Mouse (Mus musculus) cerebellum, adult 11-12 months (tissue): ENCODE measurements at regions not wholly inside any gene's neighbourhood (a gene's known extent, or its start where the extent isn't known, plus 50 kb on each side); places are given as distances from the start of the nearest gene placed in this dataset.

Experiments used
- DNase-seq: peaks from one replicate; pipeline ENCODE4 v3.0.0; 2022

- no peak for DNase-seq
Observed at GRCm38 (mm10) chr7:124455659-124456058, 473.0 kb downstream of the Hs3st4 start.

DNA sequence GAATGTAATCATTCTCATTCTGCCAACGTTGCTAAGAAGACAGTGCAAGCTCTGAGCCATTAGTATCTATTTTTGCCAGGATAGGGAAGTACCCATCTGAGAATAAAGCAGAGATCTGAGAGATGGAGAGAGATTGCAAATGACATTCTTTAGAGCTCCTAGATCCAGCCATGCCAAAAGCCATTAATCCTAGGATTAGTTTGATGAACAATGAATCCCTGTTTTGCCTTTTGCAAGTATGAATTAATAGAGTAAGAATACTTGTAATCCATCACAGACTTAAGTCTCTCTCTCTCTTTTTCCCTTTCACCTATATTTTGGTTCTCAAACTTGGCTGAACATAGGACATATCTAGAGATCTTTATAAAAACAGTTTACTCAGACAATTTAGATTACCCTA, 504.7 kb downstream of the Hs3st4 start:
- DNase-seq = no peak

- DNase-seq = no peak
Observed at GRCm38 (mm10) chr7:124491109-124491793, 508.6 kb downstream of the Hs3st4 start.

- no peak for DNase-seq
Observed at GRCm38 (mm10) chr7:124491851-124492390, 509.3 kb downstream of the Hs3st4 start.

GRCm38 (mm10) chr7:124500636-124501035, 518.0 kb downstream of the Hs3st4 start:
- no peak for DNase-seq

- DNase-seq = no peak
Observed at GRCm38 (mm10) chr7:124502760-124503159, 520.1 kb downstream of the Hs3st4 start.

- DNase-seq = no peak
Observed at GRCm38 (mm10) chr7:124549038-124549437, 566.4 kb downstream of the Hs3st4 start.

DNA sequence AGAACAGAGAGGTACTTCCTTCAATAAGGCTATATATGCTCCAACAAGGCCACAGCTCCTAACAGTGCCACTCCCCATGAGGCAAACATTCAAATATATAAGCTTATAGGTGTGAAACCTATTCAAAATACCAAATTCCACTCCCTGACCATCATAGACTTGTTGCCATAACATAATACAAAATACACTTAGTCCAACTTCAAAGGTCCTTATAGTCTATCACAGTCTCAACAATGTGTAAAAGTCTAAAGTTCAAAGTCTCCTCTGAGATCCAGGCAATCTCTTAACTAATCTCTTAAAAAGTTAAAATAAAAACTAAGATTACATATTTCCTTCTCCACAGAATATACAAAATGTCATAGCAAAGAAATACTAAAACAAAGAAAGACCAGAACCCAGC, 574.5 kb downstream of the Hs3st4 start:
- DNase-seq = no peak

GRCm38 (mm10) chr7:124570804-124571203, 588.1 kb downstream of the Hs3st4 start:
- DNase-seq = no peak

DNA sequence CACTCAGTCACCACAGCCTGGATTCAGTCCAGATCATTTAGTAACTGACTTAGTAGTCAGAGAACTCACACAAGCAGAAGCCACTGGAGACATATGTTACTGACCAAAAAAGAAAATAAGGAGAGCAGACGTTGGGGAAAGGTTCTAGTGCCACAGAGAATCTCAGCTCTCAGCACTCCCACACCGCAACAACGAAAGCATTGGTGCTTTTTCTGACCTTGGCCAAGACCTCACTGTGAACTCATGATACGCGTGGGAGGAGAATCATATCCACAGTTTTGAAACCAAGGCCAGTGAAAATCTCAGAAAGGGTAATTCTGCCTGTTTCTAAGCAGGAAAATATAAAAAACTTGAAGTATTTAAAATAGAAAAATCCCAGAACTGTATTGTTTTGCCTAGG, 591.0 kb downstream of the Hs3st4 start:
- DNase-seq = no peak

DNA sequence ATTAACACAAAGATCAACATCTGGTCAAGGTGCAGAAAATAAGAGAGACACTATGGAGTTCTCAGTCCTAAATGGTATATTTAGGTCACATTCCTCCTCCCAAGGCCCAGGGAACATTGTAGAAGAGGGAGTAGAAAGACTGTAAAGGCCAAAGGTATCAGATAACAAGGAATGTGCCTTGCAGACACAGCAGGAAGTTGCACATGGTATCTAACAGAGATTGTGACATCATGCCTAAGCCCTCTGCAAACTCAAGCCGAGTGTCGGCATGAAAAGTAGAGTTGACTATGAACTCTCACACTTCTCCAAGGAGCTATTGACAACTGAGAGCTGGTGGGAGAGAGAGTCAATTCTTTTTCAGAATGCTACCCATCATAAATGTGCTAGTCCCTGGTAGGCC, 598.7 kb downstream of the Hs3st4 start:
- no peak for DNase-seq

GRCm38 (mm10) chr7:124585296-124585695, 602.6 kb downstream of the Hs3st4 start:
- no peak for DNase-seq

GRCm38 (mm10) chr7:124591369-124591768, 608.7 kb downstream of the Hs3st4 start:
- no peak for DNase-seq

GRCm38 (mm10) chr7:124593462-124593861, 610.8 kb downstream of the Hs3st4 start:
- no peak for DNase-seq

- DNase-seq = no peak
Observed at GRCm38 (mm10) chr7:124600767-124601166, 618.1 kb downstream of the Hs3st4 start.

DNA sequence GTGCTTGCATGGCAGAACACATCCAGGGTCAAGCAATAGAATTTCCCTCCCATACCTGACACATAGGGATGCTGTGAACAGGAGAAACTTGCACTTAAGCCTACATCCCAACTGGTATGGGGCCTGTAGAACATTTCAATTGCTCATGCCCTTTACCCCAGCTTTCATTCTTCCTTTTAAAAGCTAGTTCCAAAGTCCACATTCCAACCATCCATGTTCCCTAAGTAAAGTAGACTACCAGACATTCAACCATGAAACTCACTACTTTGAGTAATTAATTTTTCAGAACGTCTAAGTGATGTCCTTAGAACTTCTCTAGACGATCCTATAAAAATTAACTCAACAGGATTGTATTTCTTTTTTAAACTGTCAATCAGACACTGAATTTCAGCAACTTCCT, 621.9 kb downstream of the Hs3st4 start:
- no peak for DNase-seq

- no peak for DNase-seq
Observed at GRCm38 (mm10) chr7:124605978-124606377, 623.3 kb downstream of the Hs3st4 start.

DNA sequence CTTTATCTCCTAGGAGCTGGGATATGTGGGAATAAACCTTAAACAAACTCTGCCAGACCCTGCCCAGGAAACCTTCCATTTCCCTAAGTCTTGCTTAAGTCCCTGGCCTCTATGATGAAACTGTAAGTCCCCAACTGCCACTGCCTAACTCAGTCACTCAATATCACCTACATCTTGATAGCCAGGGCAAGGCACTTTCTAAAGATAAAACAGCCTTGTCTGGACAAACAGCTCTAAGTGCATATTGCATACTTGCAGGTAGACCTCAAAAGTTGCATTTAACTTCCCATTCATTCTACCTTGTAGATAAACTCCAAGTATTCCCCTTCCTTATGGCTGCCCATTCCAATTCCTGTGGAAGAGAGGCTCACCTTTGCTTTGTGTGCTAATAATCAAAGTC, 624.4 kb downstream of the Hs3st4 start:
- DNase-seq = no peak

DNA sequence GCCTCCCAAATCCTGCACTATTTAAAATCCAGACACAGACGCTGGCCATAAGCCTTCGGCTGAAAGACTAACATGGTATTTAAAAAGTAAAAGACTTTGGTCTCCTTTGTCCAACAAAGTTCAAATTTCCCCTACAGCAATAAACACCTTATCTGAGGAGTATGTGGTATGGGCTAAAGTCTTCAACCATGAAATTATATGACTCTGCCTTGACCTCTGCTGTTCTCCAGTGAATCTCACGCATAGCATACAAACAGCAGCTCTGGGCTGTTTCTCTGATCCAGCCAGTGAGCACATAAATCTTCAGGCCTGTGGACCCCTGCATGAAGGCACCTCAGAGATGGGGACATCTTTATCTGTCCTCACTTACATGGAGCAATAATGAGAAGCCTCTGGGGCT, 627.8 kb downstream of the Hs3st4 start:
- DNase-seq = no peak

GRCm38 (mm10) chr7:124647131-124647530, 664.5 kb downstream of the Hs3st4 start:
- no peak for DNase-seq

GRCm38 (mm10) chr7:124667180-124667968, 684.7 kb downstream of the Hs3st4 start:
- DNase-seq = no peak

DNA sequence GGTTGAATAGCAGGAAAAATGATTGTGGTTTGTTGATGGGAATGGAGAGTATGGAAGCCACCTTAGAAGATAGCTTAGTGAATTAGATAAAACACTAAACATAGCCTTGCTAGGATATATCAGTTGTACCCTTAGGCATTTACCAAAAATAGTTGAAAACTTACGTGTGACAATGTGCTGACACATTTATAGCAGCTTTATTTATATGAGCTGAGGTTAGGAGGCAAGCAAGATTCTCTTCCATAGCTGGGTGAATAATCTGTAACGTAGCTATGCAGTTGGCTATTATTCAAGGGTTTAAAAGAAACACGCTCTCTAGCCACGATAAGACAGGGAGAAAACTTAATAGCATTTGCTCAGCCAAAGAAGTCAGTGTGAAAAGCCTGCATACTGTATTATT, 685.4 kb downstream of the Hs3st4 start:
- no peak for DNase-seq

DNA sequence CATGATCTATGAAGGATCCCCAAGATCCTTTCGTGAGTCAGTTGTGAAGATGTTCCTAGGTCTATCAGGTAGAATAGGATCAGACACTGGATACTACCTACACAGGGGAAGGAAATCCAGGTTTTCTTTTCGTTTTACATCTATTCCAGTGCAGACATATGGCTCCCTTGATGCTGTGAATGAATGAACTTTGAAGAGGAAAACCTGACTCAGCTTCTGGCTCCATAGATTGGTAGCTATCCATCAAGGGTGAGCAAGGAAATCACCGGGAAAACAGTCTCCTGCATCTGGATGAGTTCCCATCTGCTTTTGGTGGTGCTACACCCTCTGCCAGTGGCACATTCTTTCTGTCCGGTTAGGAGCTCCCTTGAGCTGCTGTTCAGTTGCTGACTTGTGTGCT, 687.8 kb downstream of the Hs3st4 start:
- DNase-seq = no peak

DNA sequence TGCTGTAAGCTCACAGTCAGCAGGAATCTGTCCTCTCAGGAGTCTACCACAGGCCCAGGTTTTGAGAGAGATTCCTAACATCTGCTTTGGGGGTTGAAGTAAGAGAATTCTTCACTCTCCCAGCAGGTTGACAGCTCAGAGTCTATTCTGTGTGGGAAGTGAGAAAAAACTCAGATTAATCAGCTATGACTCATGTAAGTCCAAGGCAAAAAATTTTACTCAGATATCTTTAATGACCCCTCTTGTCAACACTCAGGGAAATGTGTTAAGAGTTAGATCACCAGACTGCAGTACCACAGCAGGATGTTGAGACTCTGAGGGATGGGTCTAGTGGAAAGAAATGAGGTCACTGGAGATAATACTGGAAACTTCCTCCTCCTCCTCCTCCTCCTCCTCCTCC, 688.4 kb downstream of the Hs3st4 start:
- DNase-seq = no peak
